Comparison of ENCODE assay signal across 9 mouse cellular contexts in genomic region chr15:97581724-97582154, GRCm38 (mm10).
DNase-seq lines count a peak whose midpoint lies in the region; ATAC-seq and TF ChIP-seq lines count a peak whose summit lies in the region.
"Had no signal": no experiment of that assay in that cellular context is flagged by ENCODE, and none has a peak within 500 bp of the region (broad histone marks: within the 10 kb centered on the region; RNA-seq: fewer than 3 reads in every experiment).

No protein-coding gene starts in this region.

- no peak overlapping the region for H3K4me2 ChIP-seq in midbrain, embryonic 11.5 days
- no peak overlapping the region for H3K4me2 ChIP-seq in midbrain, embryonic 13.5 days (replicated peaks)
- H3K4me2 ChIP-seq: embryonic facial prominence, embryonic 13.5 days had no signal

- H3K4me1 ChIP-seq in midbrain, embryonic 11.5 days (ENCODE audit: control insufficient read depth, insufficient read depth, low read length) = no peaks in the 10 kb centered on the region
- peaks cover 15% of the 10 kb centered on the region for H3K4me1 ChIP-seq in midbrain, embryonic 13.5 days (replicated peaks)
- no peaks in the 10 kb centered on the region for H3K4me1 ChIP-seq in kidney, adult 2 months (ENCODE audit: control insufficient read depth, insufficient read depth, low read length)
- H3K4me1 ChIP-seq in limb, embryonic 10.5 days = no peaks in the 10 kb centered on the region; the same call in 1 of the 2 replicates
- H3K4me1 ChIP-seq: embryonic facial prominence, embryonic 13.5 days had no signal

- H3K27ac ChIP-seq in midbrain, embryonic 11.5 days (ENCODE audit: low read depth, low read length) = no peak overlapping the region
- H3K27ac ChIP-seq in midbrain, embryonic 13.5 days = no peak overlapping the region
- H3K27ac ChIP-seq in kidney, adult 2 months (ENCODE audit: insufficient read depth, low read depth, low read length) = no peak overlapping the region
- H3K27ac ChIP-seq in limb, embryonic 10.5 days = no peak overlapping the region
- H3K27ac ChIP-seq: embryonic facial prominence, embryonic 13.5 days had no signal

- H3K4me3 ChIP-seq in midbrain, embryonic 11.5 days (ENCODE audit: low read depth, low read length) = no peak overlapping the region
- H3K4me3 ChIP-seq in midbrain, embryonic 13.5 days (replicated peaks) = no peak overlapping the region
- H3K4me3 ChIP-seq in kidney, adult 2 months (ENCODE audit: insufficient read depth, low read depth, low read length) = no peak overlapping the region
- no peak overlapping the region for H3K4me3 ChIP-seq in limb, embryonic 10.5 days
- H3K4me3 ChIP-seq: embryonic facial prominence, embryonic 13.5 days had no signal

- 20% methylated on average over 13 of the region's 13 CpGs for WGBS in midbrain, embryonic 11.5 days
- 21% methylated on average over 13 of the region's 13 CpGs for WGBS in midbrain, embryonic 13.5 days
- WGBS in kidney, adult 2 months = 29% methylated on average over 13 of the region's 13 CpGs
- WGBS in limb, embryonic 10.5 days = 31% methylated on average over 13 of the region's 13 CpGs

- no peak for TF ChIP-seq POLR2A in kidney, adult 2 months (IDR thresholded peaks at IDR 0.05; ENCODE audit: low read depth, low read length)

- H3K9ac ChIP-seq in midbrain, embryonic 11.5 days (ENCODE audit: low read length) = no peak overlapping the region
- no peak overlapping the region for H3K9ac ChIP-seq in midbrain, embryonic 13.5 days (replicated peaks)
- H3K9ac ChIP-seq: embryonic facial prominence, embryonic 13.5 days had no signal

- no peaks in the 10 kb centered on the region for H3K9me3 ChIP-seq in midbrain, embryonic 11.5 days (ENCODE audit: control insufficient read depth, low read length)
- no peaks in the 10 kb centered on the region for H3K9me3 ChIP-seq in midbrain, embryonic 13.5 days
- no peaks in the 10 kb centered on the region for H3K9me3 ChIP-seq in limb, embryonic 10.5 days (replicated peaks)

- DNase-seq in midbrain, embryonic 11.5 days (ENCODE audit: low spot score, missing footprints) = peak; percentile 90
- DNase-seq in cerebellum, adult 9-11 months = peak; percentile 39
- DNase-seq in gastrocnemius, postnatal 25 days = peak; percentile 80
- peak; percentile 92 for DNase-seq in kidney, adult 2 months
- DNase-seq in limb, embryonic 10.5 days (ENCODE audit: low spot score) = peak; percentile 81
- peak; percentile 56 to 61 for DNase-seq in monocyte, adult 2 months (ENCODE audit: low read depth in 1 of 2, low spot score in 2 of 2)
- peak; percentile 78 to 91 for DNase-seq in spleen, postnatal 4 days (ENCODE audit: low spot score in 2 of 2)

- peak; percentile 81 for ATAC-seq in midbrain, embryonic 11.5 days (ENCODE audit: low FRiP score)
- no peak for ATAC-seq in midbrain, embryonic 13.5 days

- H3K36me3 ChIP-seq in midbrain, embryonic 11.5 days (ENCODE audit: control insufficient read depth, insufficient read depth, low read length) = no peaks in the 10 kb centered on the region
- no peaks in the 10 kb centered on the region for H3K36me3 ChIP-seq in midbrain, embryonic 13.5 days
- no peaks in the 10 kb centered on the region for H3K36me3 ChIP-seq in kidney, adult 2 months (ENCODE audit: control insufficient read depth, insufficient read depth, low read length)
- no peaks in the 10 kb centered on the region for H3K36me3 ChIP-seq in limb, embryonic 10.5 days
- H3K36me3 ChIP-seq: embryonic facial prominence, embryonic 13.5 days had no signal

- H3K27me3 ChIP-seq in midbrain, embryonic 11.5 days (ENCODE audit: control insufficient read depth, insufficient read depth, low read length) = no peaks in the 10 kb centered on the region
- H3K27me3 ChIP-seq in midbrain, embryonic 13.5 days = no peaks in the 10 kb centered on the region
- H3K27me3 ChIP-seq in kidney, adult 2 months (replicated peaks; ENCODE audit: control insufficient read depth, insufficient read depth, low read length) = no peaks in the 10 kb centered on the region
- H3K27me3 ChIP-seq in limb, embryonic 10.5 days (ENCODE audit: low read depth, poor library complexity, severe bottlenecking) = no peaks in the 10 kb centered on the region

- peak; percentile 88 for TF ChIP-seq CTCF in kidney, adult 2 months (conservative IDR thresholded peaks at IDR 0.05; ENCODE audit: insufficient read depth, insufficient read length, low read depth, low read length)

Comparison
In these comparisons a context has a peak if more than half of its experiments do, and no peak if none do; other contexts are left out.
1. DNase-seq: peak in every context shown above with its lines; median percentile 92 in kidney, adult 2 months; 90 in midbrain, embryonic 11.5 days; 84 in spleen, postnatal 4 days; 81 in limb, embryonic 10.5 days; 80 in gastrocnemius, postnatal 25 days; 58 in monocyte, adult 2 months; 39 in cerebellum, adult 9-11 months.